Mouse (Mus musculus) forebrain, embryonic 14.5 days (tissue): ENCODE measurements around the gene Olfr1195. TPM values are rescaled to one million over a fixed set of nuclear protein-coding genes. Genes with fewer than 3 reads are reported as not detected.
"Not testable (repeated sequence)": the region's sequence is repeated elsewhere in the genome, so short reads cannot be mapped to it uniquely, and the experiment has no call there.

Experiments used
- ATAC-seq: fragments of 200-750 bp; cut with Nextera tagmentation; 2 replicates; pipeline ENCODE4 v1.8.0; 2017; ENCODE audit warnings: mild to moderate bottlenecking, moderate library complexity
- DNase-seq: peaks from one replicate; pipeline ENCODE4 v3.0.0-alpha.2; 2015; ENCODE audit warnings: low spot score
- H3K27ac ChIP-seq: fragments of 300-500 bp; sonication (generic); 2 replicates; pipeline ENCODE4 v1.5.1; 2014; ENCODE audit warnings: low read depth, mild to moderate bottlenecking, control low read depth, low read length, moderate library complexity
- H3K27me3 ChIP-seq: fragments of 300-500 bp; sonication (generic); replicated peaks from 2 replicates; pipeline ENCODE4 v1.6.1; 2014; ENCODE audit warnings: low read length, control low read depth, mixed read lengths; ENCODE audit not compliant: control insufficient read depth, insufficient read depth
- H3K36me3 ChIP-seq: fragments of 300-500 bp; sonication (generic); 2 replicates; pipeline ENCODE4 v1.6.1; 2014; ENCODE audit warnings: low read length, control low read depth; ENCODE audit not compliant: control insufficient read depth, insufficient read depth
- H3K4me1 ChIP-seq: fragments of 300-500 bp; sonication (generic); 2 replicates; pipeline ENCODE4 v1.6.1; 2014; ENCODE audit warnings: antibody characterized with exemption, low read length, control low read depth; ENCODE audit not compliant: control insufficient read depth, insufficient read depth
- H3K4me2 ChIP-seq: fragments of 300-500 bp; sonication (generic); 2 replicates; pipeline ENCODE4 v1.6.1; 2014; ENCODE audit warnings: mild to moderate bottlenecking, control low read depth, low read length
- H3K4me3 ChIP-seq: fragments of 300-500 bp; sonication (generic); 2 replicates; pipeline ENCODE4 v1.5.1; 2014; ENCODE audit warnings: low read depth, low read length, control low read depth
- H3K9ac ChIP-seq: fragments of 300-500 bp; sonication (generic); 2 replicates; pipeline ENCODE4 v1.6.1; 2014; ENCODE audit warnings: mild to moderate bottlenecking, low read length, control low read depth, moderate library complexity
- H3K9me3 ChIP-seq: fragments of 300-500 bp; sonication (generic); replicated peaks from 2 replicates; pipeline ENCODE4 v1.6.1; 2016; ENCODE audit warnings: low read length, control low read depth, mixed read lengths; ENCODE audit not compliant: control insufficient read depth
- WGBS: fragments of 180-500 bp; shearing (Covaris S2); extraction: QIAGEN DNeasy Blood & Tissue Kit; methylation state at CpG from one replicate; pipeline ENCODE4 v1.1.7; 2014; 5-methylcytosine and 5-hydroxymethylcytosine counted together
- polyA plus RNA-seq: library from polyadenylated mRNA; unstranded; fragments of >200 nt; fragmentation: Nextera tagmentation; extraction: Ambion mirVana; gene quantifications from 2 replicates; pipeline ENCODE4 v1.2.1, GENCODE M21; 2014

Gene Olfr1195
- polyA plus RNA-seq, result not detected in 2 replicates

GRCm38 (mm10) chr2:88689087-88689486 lies at the start of gene Olfr1195:
TSS of gene Olfr1195 (minus strand) at chr2:88689187.
- no peak within 1 kb of the TSS for H3K4me2 ChIP-seq
- ATAC-seq (no peak), DNase-seq (no peak)
- no peaks in the 10 kb centered on the region for H3K36me3 ChIP-seq
- no peak within 1 kb of the TSS for H3K9ac ChIP-seq
- H3K4me3 ChIP-seq, result no peak within 1 kb of the TSS
- H3K9me3 ChIP-seq, result no peaks in the 10 kb centered on the region
- H3K27ac ChIP-seq, result no peak within 1 kb of the TSS
- no peaks in the 10 kb centered on the region for H3K4me1 ChIP-seq
- H3K27me3 ChIP-seq, result no peaks in the 10 kb centered on the region

DNA sequence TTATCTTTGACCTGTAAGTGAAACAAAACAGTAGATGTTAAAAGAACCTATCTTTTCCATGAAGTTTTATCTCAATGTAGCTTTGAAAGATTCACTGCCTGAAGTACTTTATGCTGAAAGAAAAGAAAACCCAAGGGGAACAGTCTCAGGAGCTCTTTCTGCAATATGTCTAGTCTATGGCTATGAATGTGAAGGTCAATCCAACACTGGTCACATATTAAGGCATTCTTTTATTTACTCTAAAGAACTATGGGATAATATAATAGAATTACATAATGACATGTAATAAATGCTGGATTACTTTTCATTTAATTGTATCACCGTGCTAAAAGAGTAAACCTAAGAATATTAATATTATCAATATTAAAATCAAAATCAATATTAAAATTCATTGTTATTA lies 43.3 kb upstream of the Olfr1195 start, which contains the start of gene Olfr1197:
Gene Olfr1197 (minus strand): TSS at position 101 of the 400 bp plus-strand sequence.
- ATAC-seq (no peak), DNase-seq (no peak)
- Histone ChIP-seq H3K27me3 (no peaks in the 10 kb centered on the region), H3K4me1 (no peaks in the 10 kb centered on the region), H3K4me2 (no peak within 1 kb of the TSS), H3K36me3 (no peaks in the 10 kb centered on the region), H3K9ac (no peak within 1 kb of the TSS), H3K9me3 (no peaks in the 10 kb centered on the region), H3K4me3 (no peak within 1 kb of the TSS), H3K27ac (no peak within 1 kb of the TSS)
- 95% methylated on average over 1 of the region's 1 CpGs for WGBS

DNA sequence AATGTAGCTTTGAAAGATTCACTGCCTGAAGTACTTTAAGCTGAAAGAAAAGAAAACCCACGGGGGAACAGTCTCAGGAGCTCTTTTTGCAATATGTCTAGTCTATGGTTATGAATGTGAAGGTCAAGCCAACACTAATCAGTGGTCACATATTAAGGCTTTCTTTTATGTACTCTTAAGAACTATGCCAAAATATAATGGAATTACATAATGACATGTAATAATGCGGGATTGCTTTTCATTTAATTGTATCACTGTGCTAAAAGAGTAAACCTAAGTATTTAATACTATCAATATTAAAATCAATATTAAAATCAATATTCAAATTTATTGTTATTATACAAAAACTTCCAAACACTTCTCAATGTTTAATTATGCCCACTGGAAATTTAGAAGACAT lies 15.5 kb upstream of the Olfr1195 start, which contains the start of gene Olfr1196:
Gene Olfr1196 (minus strand): TSS at position 101 of the 400 bp plus-strand sequence.
- H3K27me3 ChIP-seq, result no peaks in the 10 kb centered on the region
- no peak within 1 kb of the TSS for H3K27ac ChIP-seq
- H3K4me1 ChIP-seq, result no peaks in the 10 kb centered on the region
- no peak within 1 kb of the TSS for H3K4me3 ChIP-seq
- no peaks in the 10 kb centered on the region for H3K9me3 ChIP-seq
- H3K4me2 ChIP-seq, result no peak within 1 kb of the TSS
- no peak within 1 kb of the TSS for H3K9ac ChIP-seq
- WGBS, result 82% methylated on average over 2 of the region's 2 CpGs
- DNase-seq (no peak), ATAC-seq (no peak)
- no peaks in the 10 kb centered on the region for H3K36me3 ChIP-seq

DNA sequence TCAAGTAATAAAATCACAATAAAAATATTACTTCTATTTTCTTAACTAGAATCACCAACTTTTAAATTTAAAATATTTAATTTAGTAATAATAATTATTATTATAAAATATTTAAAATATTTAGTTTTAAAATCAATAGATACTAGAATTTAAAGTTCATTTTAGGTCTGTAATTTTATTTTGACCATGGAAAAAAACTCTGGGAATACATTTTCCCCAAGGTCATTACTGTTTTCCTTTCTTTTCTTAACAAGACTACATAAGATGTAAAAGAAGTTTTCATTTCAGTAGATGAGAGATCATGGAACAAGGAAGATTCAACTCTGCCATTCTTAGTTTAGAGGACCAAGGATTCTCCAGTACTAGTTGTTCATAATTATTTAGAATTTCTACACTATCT lies 13.7 kb downstream of the Olfr1195 start, which contains the start of gene Olfr1193:
Gene Olfr1193 (plus strand): TSS at position 301 of the 400 bp plus-strand sequence.
- not testable (repeated sequence) for H3K9me3 ChIP-seq, H3K4me3 ChIP-seq, H3K27me3 ChIP-seq, DNase-seq, H3K36me3 ChIP-seq, H3K27ac ChIP-seq, ATAC-seq, H3K4me2 ChIP-seq, H3K9ac ChIP-seq, H3K4me1 ChIP-seq

- ATAC-seq (no peak), DNase-seq (no peak)
- Histone ChIP-seq H3K27ac (no peak within 1 kb of the TSS), H3K9me3 (no peaks in the 10 kb centered on the region), H3K4me1 (no peaks in the 10 kb centered on the region), H3K4me3 (no peak within 1 kb of the TSS), H3K36me3 (no peaks in the 10 kb centered on the region), H3K27me3 (no peaks in the 10 kb centered on the region), H3K9ac (no peak within 1 kb of the TSS), H3K4me2 (no peak within 1 kb of the TSS)
- WGBS, result 57% methylated on average over 1 of the region's 1 CpGs
Observed at GRCm38 (mm10) chr2:88648209-88648608, 40.8 kb downstream of the Olfr1195 start, which contains the start of gene Olfr1192-ps1. TSS of gene Olfr1192-ps1 (plus strand) at chr2:88648509.

DNA sequence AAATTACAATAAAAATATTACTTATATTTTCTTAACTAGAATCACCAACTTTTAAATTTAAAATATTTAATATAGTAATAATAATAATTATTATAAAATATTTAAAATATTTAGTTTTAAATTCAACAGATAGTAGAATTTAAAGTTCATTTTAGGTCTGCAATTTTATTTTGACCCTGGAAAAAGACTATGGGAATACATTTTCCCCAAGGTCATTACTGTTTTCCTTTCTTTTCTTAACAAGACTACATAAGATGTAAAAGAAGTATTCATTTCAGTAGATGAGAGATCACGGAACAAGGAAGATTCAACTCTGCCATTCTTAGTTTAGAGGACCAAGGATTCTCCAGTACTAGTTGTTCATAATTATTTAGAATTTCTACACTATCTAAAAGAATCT lies 48.7 kb downstream of the Olfr1195 start, which contains the start of gene Olfr1191-ps1:
Gene Olfr1191-ps1 (plus strand): TSS at position 301 of the 400 bp plus-strand sequence.
- H3K9me3 ChIP-seq, H3K4me2 ChIP-seq, H3K27me3 ChIP-seq, H3K4me1 ChIP-seq, H3K36me3 ChIP-seq, H3K9ac ChIP-seq, H3K4me3 ChIP-seq, ATAC-seq, DNase-seq, H3K27ac ChIP-seq: not testable (repeated sequence)
- 88% methylated on average over 1 of the region's 1 CpGs for WGBS

Other genes starting within 250 kb of the Olfr1195 start
- not detected in 2 replicates for gene Gm13757, start 240.1 kb downstream of the Olfr1195 start, polyA plus RNA-seq
- gene Olfr1183, start 234.3 kb downstream of the Olfr1195 start, polyA plus RNA-seq, result not detected in 2 replicates
- not detected in 2 replicates for gene Olfr1184, start 205.6 kb downstream of the Olfr1195 start, polyA plus RNA-seq
- not detected in 2 replicates for gene Olfr1185-ps1, start 195.9 kb downstream of the Olfr1195 start, polyA plus RNA-seq
- gene Olfr1186, start 170.6 kb downstream of the Olfr1195 start, polyA plus RNA-seq, result not detected in 2 replicates
- gene Olfr1188, start 132.3 kb downstream of the Olfr1195 start, polyA plus RNA-seq, result not detected in 2 replicates
- not detected in 2 replicates for gene Olfr1189, start 102.7 kb downstream of the Olfr1195 start, polyA plus RNA-seq
- not detected in 2 replicates for gene Olfr1191-ps1, start 48.6 kb downstream of the Olfr1195 start, polyA plus RNA-seq
- gene Olfr1192-ps1, start 40.7 kb downstream of the Olfr1195 start, polyA plus RNA-seq, result not detected in 2 replicates
- gene Olfr1193, start 13.6 kb downstream of the Olfr1195 start, polyA plus RNA-seq, result not detected in 2 replicates
- gene Olfr1196, start 15.4 kb upstream of the Olfr1195 start, polyA plus RNA-seq, result not detected in 2 replicates
- not detected in 2 replicates for gene Olfr1197, start 43.2 kb upstream of the Olfr1195 start, polyA plus RNA-seq
- gene Olfr1198, start 62.2 kb upstream of the Olfr1195 start, polyA plus RNA-seq, result not detected in 2 replicates
- not detected in 2 replicates for gene Olfr1199, start 71.3 kb upstream of the Olfr1195 start, polyA plus RNA-seq
- not detected in 2 replicates for gene Olfr1200, start 81.3 kb upstream of the Olfr1195 start, polyA plus RNA-seq
- gene Olfr1201, start 103.8 kb upstream of the Olfr1195 start, polyA plus RNA-seq, result not detected in 2 replicates
- gene Olfr1202, start 125.3 kb upstream of the Olfr1195 start, polyA plus RNA-seq, result not detected in 2 replicates
- not detected in 2 replicates for gene Olfr1205, start 140.6 kb upstream of the Olfr1195 start, polyA plus RNA-seq
- not detected in 2 replicates for gene Olfr1204, start 160.1 kb upstream of the Olfr1195 start, polyA plus RNA-seq
- gene Olfr1206, start 174.0 kb upstream of the Olfr1195 start, polyA plus RNA-seq, result not detected in 2 replicates
- not detected in 2 replicates for gene Olfr1208, start 213.1 kb upstream of the Olfr1195 start, polyA plus RNA-seq
- gene Olfr1209, start 226.0 kb upstream of the Olfr1195 start, polyA plus RNA-seq, result not detected in 2 replicates
- not detected in 2 replicates for gene Olfr1211, start 248.9 kb upstream of the Olfr1195 start, polyA plus RNA-seq